Mouse (Mus musculus) stomach, embryonic 14.5 days (tissue): ENCODE data around the gene Surf6. TPM values are rescaled to one million over a fixed set of nuclear protein-coding genes. Genes with fewer than 3 reads are reported as not detected.
A peak's percentile ranks its signal among the peaks of the same experiment; 100 is the strongest.

Source experiments
- ATAC-seq: fragments of 200-750 bp; cut with Nextera tagmentation; 2 replicates; pipeline ENCODE4 v1.8.0; 2017; ENCODE audit warnings: low read depth, moderate TSS enrichment; ENCODE audit not compliant: insufficient number of reproducible peaks, insufficient read depth, low FRiP score
- H3K27ac ChIP-seq: fragments of 300-500 bp; sonication (generic); 2 replicates; pipeline ENCODE4 v1.5.1; 2014; ENCODE audit warnings: mild to moderate bottlenecking, low read length, moderate library complexity, mixed read lengths
- H3K27me3 ChIP-seq: fragments of 300-500 bp; sonication (generic); 2 replicates; pipeline ENCODE4 v1.6.1; 2014; ENCODE audit warnings: low read length, control low read depth, mixed read lengths; ENCODE audit not compliant: control insufficient read depth, insufficient read depth
- H3K36me3 ChIP-seq: fragments of 300-500 bp; sonication (generic); 2 replicates; pipeline ENCODE4 v1.6.1; 2014; ENCODE audit warnings: mild to moderate bottlenecking, control low read depth, low read length, moderate library complexity, mixed read lengths; ENCODE audit not compliant: control insufficient read depth, insufficient read depth
- H3K4me1 ChIP-seq: fragments of 300-500 bp; sonication (generic); 2 replicates; pipeline ENCODE4 v1.6.1; 2014; ENCODE audit warnings: low read length, control low read depth, mixed read lengths; ENCODE audit not compliant: control insufficient read depth, insufficient read depth
- H3K4me2 ChIP-seq: fragments of 300-500 bp; sonication (generic); replicated peaks from 2 replicates; pipeline ENCODE4 v1.6.1; 2014; ENCODE audit warnings: low read depth, low read length, control low read depth
- H3K4me3 ChIP-seq: fragments of 300-500 bp; sonication (generic); 2 replicates; pipeline ENCODE4 v1.5.1; 2014; ENCODE audit warnings: low read depth, low read length, control low read depth
- H3K9ac ChIP-seq: fragments of 300-500 bp; sonication (generic); replicated peaks from 2 replicates; pipeline ENCODE4 v1.6.1; 2014; ENCODE audit warnings: low read depth, mild to moderate bottlenecking, control low read depth, low read length, moderate library complexity, mixed read lengths
- H3K9me3 ChIP-seq: fragments of 300-500 bp; sonication (generic); 2 replicates; pipeline ENCODE4 v1.6.1; 2016; ENCODE audit warnings: low read depth, low read length, control low read depth; ENCODE audit not compliant: control insufficient read depth
- WGBS: fragments of 180-500 bp; shearing (Covaris S2); extraction: QIAGEN DNeasy Blood & Tissue Kit; methylation state at CpG from one replicate; pipeline ENCODE4 v1.1.7; 2014; 5-methylcytosine and 5-hydroxymethylcytosine counted together
- polyA plus RNA-seq: library from polyadenylated mRNA; unstranded; fragments of >200 nt; fragmentation: Nextera tagmentation; extraction: Ambion mirVana; gene quantifications from 2 replicates; pipeline ENCODE4 v1.2.1, GENCODE M21; 2014

Surf6 gene
- polyA plus RNA-seq, 1 experiment from 2014 or later, result 18.4 TPM

- H3K4me3 ChIP-seq, result peak overlapping the region; percentile 73
- H3K9me3 ChIP-seq, result no peaks in the 10 kb centered on the region
- H3K9ac ChIP-seq, result peak overlapping the region; percentile 85
- peaks cover 20% of the 10 kb centered on the region for H3K4me1 ChIP-seq
- WGBS, result 2% methylated on average over 13 of the region's 13 CpGs
- H3K27ac ChIP-seq, result peak overlapping the region; percentile 69; the same call in 1 of the 2 replicates
- peaks cover 61% of the 10 kb centered on the region for H3K36me3 ChIP-seq
- H3K27me3 ChIP-seq, result no peaks in the 10 kb centered on the region
- ATAC-seq, result no peak
- peak overlapping the region; percentile 94 for H3K4me2 ChIP-seq
Observed at GRCm38 (mm10) chr2:26916738-26917137, 14.1 kb upstream of the Surf6 start.

GRCm38 (mm10) chr2:26915927-26916728 lies 13.4 kb upstream of the Surf6 start, which contains the start of the genes Surf2 and Surf1:
TSS of gene Surf2 (plus strand) at chr2:26916367.
TSS of gene Surf1 (minus strand) at chr2:26916530.
- Histone ChIP-seq H3K36me3 (peaks cover 59% of the 10 kb centered on the region), H3K27me3 (no peaks in the 10 kb centered on the region), H3K27ac (peak within 1 kb of the TSS; percentile 69), H3K4me1 (peaks cover 21% of the 10 kb centered on the region), H3K9me3 (no peaks in the 10 kb centered on the region), H3K4me2 (peak within 1 kb of the TSS; percentile 94), H3K4me3 (peak within 1 kb of the TSS; percentile 73), H3K9ac (peak within 1 kb of the TSS; percentile 85)
- 1% methylated on average over 47 of the region's 47 CpGs for WGBS
- ATAC-seq, result peak; percentile 79

- Histone ChIP-seq H3K4me2 (no peak overlapping the region), H3K9me3 (no peaks in the 10 kb centered on the region), H3K9ac (no peak overlapping the region), H3K36me3 (peaks cover 41% of the 10 kb centered on the region), H3K4me3 (no peak overlapping the region), H3K4me1 (peaks cover 23% of the 10 kb centered on the region), H3K27ac (no peak overlapping the region), H3K27me3 (no peaks in the 10 kb centered on the region)
- WGBS, result 64% methylated on average over 8 of the region's 8 CpGs
- no peak for ATAC-seq
Observed at GRCm38 (mm10) chr2:26914148-26914941, 11.7 kb upstream of the Surf6 start.

- Histone ChIP-seq H3K4me3 (no peak overlapping the region), H3K9me3 (no peaks in the 10 kb centered on the region), H3K4me1 (peaks cover 29% of the 10 kb centered on the region), H3K4me2 (no peak overlapping the region), H3K9ac (no peak overlapping the region), H3K27ac (no peak overlapping the region), H3K27me3 (no peaks in the 10 kb centered on the region), H3K36me3 (peaks cover 33% of the 10 kb centered on the region)
- WGBS, result 85% methylated on average over 17 of the region's 17 CpGs
- ATAC-seq, result no peak
Observed at GRCm38 (mm10) chr2:26913416-26914147, 10.9 kb upstream of the Surf6 start.

- Histone ChIP-seq H3K9me3 (no peaks in the 10 kb centered on the region), H3K4me1 (peaks cover 32% of the 10 kb centered on the region), H3K4me3 (peak overlapping the region; percentile 80), H3K9ac (peak overlapping the region; percentile 96; the same call in 1 of the 2 replicates), H3K36me3 (peaks cover 36% of the 10 kb centered on the region), H3K4me2 (peak overlapping the region; percentile 92), H3K27ac (no peak overlapping the region), H3K27me3 (no peaks in the 10 kb centered on the region)
- no peak for ATAC-seq
- 72% methylated on average over 5 of the region's 5 CpGs for WGBS
Observed at GRCm38 (mm10) chr2:26912253-26912770, 9.6 kb upstream of the Surf6 start.

GRCm38 (mm10) chr2:26910994-26911765 lies 8.5 kb upstream of the Surf6 start:
- Histone ChIP-seq H3K4me2 (peak overlapping the region; percentile 92), H3K4me3 (peak overlapping the region; percentile 80), H3K27me3 (no peaks in the 10 kb centered on the region), H3K27ac (peak overlapping the region; percentile 89), H3K4me1 (peaks cover 29% of the 10 kb centered on the region), H3K9ac (peak overlapping the region; percentile 96), H3K36me3 (peaks cover 45% of the 10 kb centered on the region), H3K9me3 (no peaks in the 10 kb centered on the region)
- under 1% methylated on average over 37 of the region's 37 CpGs for WGBS
- peak; percentile 11; the same call in 1 of the 2 replicates for ATAC-seq

- no peaks in the 10 kb centered on the region for H3K27me3 ChIP-seq
- H3K36me3 ChIP-seq, result peaks cover 54% of the 10 kb centered on the region
- WGBS, result under 1% methylated on average over 73 of the region's 74 CpGs
- H3K27ac ChIP-seq, result peak within 1 kb of the TSS; percentile 89
- no peaks in the 10 kb centered on the region for H3K9me3 ChIP-seq
- peak within 1 kb of the TSS; percentile 92 for H3K4me2 ChIP-seq
- H3K4me3 ChIP-seq, result peak within 1 kb of the TSS; percentile 80
- ATAC-seq, result peak; percentile 93
- peaks cover 26% of the 10 kb centered on the region for H3K4me1 ChIP-seq
- H3K9ac ChIP-seq, result peak within 1 kb of the TSS; percentile 96
Observed at GRCm38 (mm10) chr2:26910124-26910993, 7.7 kb upstream of the Surf6 start, which contains the start of the genes Med22 and Rpl7a. TSS of gene Med22 (minus strand) at chr2:26910677. TSS of gene Rpl7a (plus strand) at chr2:26910764.
